28 mouse cellular contexts compared by ENCODE assay signal in genomic region chr16:52718231-52718932, GRCm38 (mm10).
"Had no signal": no experiment of that assay in that cellular context is flagged by ENCODE, and none has a peak within 500 bp of the region (broad histone marks: within the 10 kb centered on the region; RNA-seq: fewer than 3 reads in every experiment).

No protein-coding gene starts in this region.

- H3K9me3 ChIP-seq: heart, embryonic 10.5 days; heart, embryonic 12.5 days; hindbrain, embryonic 10.5 days; hindbrain, embryonic 12.5 days; intestine, embryonic 15.5 days; limb, embryonic 10.5 days; limb, embryonic 12.5 days; liver, embryonic 13.5 days; liver, embryonic 15.5 days had no signal

- ATAC-seq: hindbrain, embryonic 16.5 days; inflammation-experienced regulatory T-cells, adult 6 months; intestine, embryonic 15.5 days; intestine, postnatal 0 days had no signal

- DNase-seq: gastrocnemius, adult 2 months; gastrocnemius, postnatal 10 days; gastrocnemius, postnatal 25 days; heart, adult 18-20 months; heart, postnatal 10 days; heart, postnatal 4 days; kidney, adult 18-20 months; kidney, adult 8-10 months; kidney, postnatal 10 days; kidney, postnatal 25 days; kidney, postnatal 4 days; layer of hippocampus, adult 9-11 months; liver; liver, embryonic 13.5 days had no signal

- H3K27me3 ChIP-seq: heart, embryonic 12.5 days; hindbrain, embryonic 12.5 days; intestine, embryonic 15.5 days; limb, embryonic 12.5 days; liver, embryonic 13.5 days; liver, embryonic 15.5 days had no signal

- H3K4me1 ChIP-seq: heart, embryonic 10.5 days; heart, embryonic 12.5 days; hindbrain, embryonic 10.5 days; hindbrain, embryonic 12.5 days; intestine, embryonic 15.5 days; limb, embryonic 10.5 days; limb, embryonic 12.5 days; liver, embryonic 13.5 days; liver, embryonic 15.5 days had no signal

- H3K27ac ChIP-seq: gastrocnemius, adult 2 months; heart, embryonic 10.5 days; hindbrain, embryonic 10.5 days; hindbrain, embryonic 12.5 days; hindbrain, embryonic 14.5 days; intestine, embryonic 15.5 days; left cerebral cortex, adult 2 months; limb, embryonic 10.5 days; limb, embryonic 12.5 days; liver, embryonic 13.5 days; liver, embryonic 15.5 days had no signal

- H3K9ac ChIP-seq: heart, embryonic 12.5 days; hindbrain, embryonic 12.5 days; hindbrain, embryonic 14.5 days; intestine, embryonic 15.5 days; limb, embryonic 12.5 days; liver, embryonic 13.5 days; liver, embryonic 15.5 days had no signal

- H3K4me3 ChIP-seq: gastrocnemius, adult 2 months; heart, embryonic 10.5 days; heart, embryonic 12.5 days; hindbrain, embryonic 10.5 days; hindbrain, embryonic 12.5 days; intestine, embryonic 15.5 days; left cerebral cortex, adult 2 months; limb, embryonic 10.5 days; limb, embryonic 12.5 days; liver, embryonic 13.5 days; liver, embryonic 15.5 days had no signal

- H3K36me3 ChIP-seq: heart, embryonic 10.5 days; heart, embryonic 12.5 days; hindbrain, embryonic 10.5 days; hindbrain, embryonic 12.5 days; intestine, embryonic 15.5 days; limb, embryonic 10.5 days; limb, embryonic 12.5 days; liver, embryonic 13.5 days; liver, embryonic 15.5 days had no signal

- H3K4me2 ChIP-seq: heart, embryonic 12.5 days; hindbrain, embryonic 12.5 days; hindbrain, embryonic 14.5 days; intestine, embryonic 15.5 days; limb, embryonic 12.5 days; liver, embryonic 11.5 days; liver, embryonic 13.5 days; liver, embryonic 15.5 days had no signal
